Mouse (Mus musculus): Measurements from ENCODE around the gene Gm20517. TPM values are rescaled to one million over a fixed set of nuclear protein-coding genes. Genes with fewer than 3 reads are reported as not detected.

The Gm20517 gene
- polyA plus RNA-seq, 1 experiment = 11.9 TPM

GRCm38 (mm10) chr17:47568951-47569527 lies 42.4 kb upstream of the Gm20517 start:
- no peak overlapping the region for H3K9ac ChIP-seq (ENCODE audit: low read depth, poor library complexity, severe bottlenecking)
- H3K4me1 ChIP-seq (ENCODE audit: control insufficient read depth, insufficient read depth, low read length) = peaks cover 11% of the 10 kb centered on the region
- H3K9me3 ChIP-seq (replicated peaks; ENCODE audit: control insufficient read depth, insufficient read depth, low read length, poor library complexity, severe bottlenecking) = no peaks in the 10 kb centered on the region
- no peaks in the 10 kb centered on the region for H3K27me3 ChIP-seq (ENCODE audit: control insufficient read depth, insufficient read depth, low read length, poor library complexity, severe bottlenecking)
- peak overlapping the region; percentile 68 for H3K27ac ChIP-seq (ENCODE audit: insufficient read depth, low read length)
- no peak overlapping the region for H3K4me3 ChIP-seq (ENCODE audit: low read depth, low read length)
- H3K36me3 ChIP-seq (ENCODE audit: control insufficient read depth, insufficient read depth, low read length, poor library complexity, severe bottlenecking) = no peaks in the 10 kb centered on the region
- TF ChIP-seq CTCF (IDR thresholded peaks at IDR 0.05; ENCODE audit: low read depth, low read length) = no peak
- TF ChIP-seq EP300 (IDR thresholded peaks at IDR 0.05; ENCODE audit: insufficient read depth, low read depth, low read length) = peak; percentile 78; the same call in 1 of the 2 replicates
- no peak for TF ChIP-seq POLR2A (IDR thresholded peaks at IDR 0.05; ENCODE audit: insufficient read depth, low read length)

- Histone ChIP-seq H3K9ac (ENCODE audit: low read depth, poor library complexity, severe bottlenecking) (peak overlapping the region; percentile 41), H3K36me3 (ENCODE audit: control insufficient read depth, insufficient read depth, low read length, poor library complexity, severe bottlenecking) (no peaks in the 10 kb centered on the region), H3K27ac (ENCODE audit: insufficient read depth, low read length) (peak overlapping the region; percentile 97), H3K4me1 (ENCODE audit: control insufficient read depth, insufficient read depth, low read length) (peaks cover 17% of the 10 kb centered on the region), H3K9me3 (replicated peaks; ENCODE audit: control insufficient read depth, insufficient read depth, low read length, poor library complexity, severe bottlenecking) (no peaks in the 10 kb centered on the region), H3K4me3 (ENCODE audit: low read depth, low read length) (peak overlapping the region; percentile 62), H3K27me3 (ENCODE audit: control insufficient read depth, insufficient read depth, low read length, poor library complexity, severe bottlenecking) (no peaks in the 10 kb centered on the region)
- peak; percentile 99 for TF ChIP-seq EP300 (IDR thresholded peaks at IDR 0.05; ENCODE audit: insufficient read depth, low read depth, low read length)
- TF ChIP-seq POLR2A (IDR thresholded peaks at IDR 0.05; ENCODE audit: insufficient read depth, low read length) = peak; percentile 42
- TF ChIP-seq CTCF (IDR thresholded peaks at IDR 0.05; ENCODE audit: low read depth, low read length) = no peak
These were observed 39.8 kb upstream of the Gm20517 start for GRCm38 (mm10) chr17:47571621-47572020.

DNA sequence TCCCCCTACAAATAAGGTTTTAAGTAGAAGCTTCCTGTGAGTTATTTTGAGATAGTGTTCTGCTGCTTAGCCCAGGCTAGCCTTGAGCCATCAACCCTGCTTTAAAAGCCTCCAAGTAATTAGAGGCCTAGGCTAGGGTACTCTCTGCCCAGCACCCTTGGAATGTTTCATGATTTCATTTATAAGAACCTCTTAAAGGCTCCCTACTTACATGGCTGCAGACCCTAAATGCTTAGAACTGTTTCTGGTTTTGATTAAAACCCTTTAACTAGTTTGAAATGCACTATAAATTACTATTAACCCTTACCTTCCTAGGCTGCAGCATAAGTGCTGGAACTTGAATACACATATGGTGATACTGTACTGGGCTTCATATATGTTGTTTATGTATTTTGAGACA lies 39.0 kb upstream of the Gm20517 start:
- Histone ChIP-seq H3K4me3 (ENCODE audit: low read depth, low read length) (no peak overlapping the region; the same call in 1 of the 2 replicates), H3K9ac (ENCODE audit: low read depth, poor library complexity, severe bottlenecking) (peak overlapping the region; percentile 41), H3K4me1 (ENCODE audit: control insufficient read depth, insufficient read depth, low read length) (peaks cover 15% of the 10 kb centered on the region), H3K27ac (ENCODE audit: insufficient read depth, low read length) (peak overlapping the region; percentile 97), H3K27me3 (ENCODE audit: control insufficient read depth, insufficient read depth, low read length, poor library complexity, severe bottlenecking) (no peaks in the 10 kb centered on the region), H3K9me3 (replicated peaks; ENCODE audit: control insufficient read depth, insufficient read depth, low read length, poor library complexity, severe bottlenecking) (no peaks in the 10 kb centered on the region), H3K36me3 (ENCODE audit: control insufficient read depth, insufficient read depth, low read length, poor library complexity, severe bottlenecking) (no peaks in the 10 kb centered on the region)
- no peak for TF ChIP-seq CTCF (IDR thresholded peaks at IDR 0.05; ENCODE audit: low read depth, low read length)
- TF ChIP-seq POLR2A (IDR thresholded peaks at IDR 0.05; ENCODE audit: insufficient read depth, low read length) = no peak
- TF ChIP-seq EP300 (IDR thresholded peaks at IDR 0.05; ENCODE audit: insufficient read depth, low read depth, low read length) = no peak

GRCm38 (mm10) chr17:47574028-47574427 lies 37.4 kb upstream of the Gm20517 start:
- no peak for TF ChIP-seq CTCF (IDR thresholded peaks at IDR 0.05; ENCODE audit: low read depth, low read length)
- TF ChIP-seq EP300 (IDR thresholded peaks at IDR 0.05; ENCODE audit: insufficient read depth, low read depth, low read length) = no peak
- TF ChIP-seq POLR2A (IDR thresholded peaks at IDR 0.05; ENCODE audit: insufficient read depth, low read length) = no peak
- Histone ChIP-seq H3K36me3 (ENCODE audit: control insufficient read depth, insufficient read depth, low read length, poor library complexity, severe bottlenecking) (no peaks in the 10 kb centered on the region), H3K9me3 (replicated peaks; ENCODE audit: control insufficient read depth, insufficient read depth, low read length, poor library complexity, severe bottlenecking) (no peaks in the 10 kb centered on the region), H3K4me1 (ENCODE audit: control insufficient read depth, insufficient read depth, low read length) (peaks cover 12% of the 10 kb centered on the region), H3K9ac (ENCODE audit: low read depth, poor library complexity, severe bottlenecking) (no peak overlapping the region), H3K4me3 (ENCODE audit: low read depth, low read length) (no peak overlapping the region), H3K27ac (ENCODE audit: insufficient read depth, low read length) (peak overlapping the region; percentile 39), H3K27me3 (ENCODE audit: control insufficient read depth, insufficient read depth, low read length, poor library complexity, severe bottlenecking) (no peaks in the 10 kb centered on the region)

- Histone ChIP-seq H3K9ac (ENCODE audit: low read depth, poor library complexity, severe bottlenecking) (no peak overlapping the region), H3K4me1 (ENCODE audit: control insufficient read depth, insufficient read depth, low read length) (peaks cover 12% of the 10 kb centered on the region), H3K27me3 (ENCODE audit: control insufficient read depth, insufficient read depth, low read length, poor library complexity, severe bottlenecking) (no peaks in the 10 kb centered on the region), H3K36me3 (ENCODE audit: control insufficient read depth, insufficient read depth, low read length, poor library complexity, severe bottlenecking) (no peaks in the 10 kb centered on the region), H3K9me3 (replicated peaks; ENCODE audit: control insufficient read depth, insufficient read depth, low read length, poor library complexity, severe bottlenecking) (no peaks in the 10 kb centered on the region), H3K4me3 (ENCODE audit: low read depth, low read length) (no peak overlapping the region), H3K27ac (ENCODE audit: insufficient read depth, low read length) (peak overlapping the region; percentile 39; the same call in 1 of the 2 replicates)
- TF ChIP-seq POLR2A (IDR thresholded peaks at IDR 0.05; ENCODE audit: insufficient read depth, low read length) = no peak
- TF ChIP-seq EP300 (IDR thresholded peaks at IDR 0.05; ENCODE audit: insufficient read depth, low read depth, low read length) = 0 out of 2 replicates have a peak, but pooled peaks have one; percentile 38
- TF ChIP-seq CTCF (IDR thresholded peaks at IDR 0.05; ENCODE audit: low read depth, low read length) = no peak
These were observed 36.6 kb upstream of the Gm20517 start for GRCm38 (mm10) chr17:47574830-47575229.

GRCm38 (mm10) chr17:47578655-47579054 lies 32.7 kb upstream of the Gm20517 start:
- Histone ChIP-seq H3K9me3 (replicated peaks; ENCODE audit: control insufficient read depth, insufficient read depth, low read length, poor library complexity, severe bottlenecking) (no peaks in the 10 kb centered on the region), H3K36me3 (ENCODE audit: control insufficient read depth, insufficient read depth, low read length, poor library complexity, severe bottlenecking) (no peaks in the 10 kb centered on the region), H3K27ac (ENCODE audit: insufficient read depth, low read length) (no peak overlapping the region), H3K27me3 (ENCODE audit: control insufficient read depth, insufficient read depth, low read length, poor library complexity, severe bottlenecking) (no peaks in the 10 kb centered on the region), H3K4me1 (ENCODE audit: control insufficient read depth, insufficient read depth, low read length) (peaks cover 12% of the 10 kb centered on the region), H3K9ac (ENCODE audit: low read depth, poor library complexity, severe bottlenecking) (no peak overlapping the region), H3K4me3 (ENCODE audit: low read depth, low read length) (no peak overlapping the region)
- TF ChIP-seq POLR2A (IDR thresholded peaks at IDR 0.05; ENCODE audit: insufficient read depth, low read length) (no peak), CTCF (IDR thresholded peaks at IDR 0.05; ENCODE audit: low read depth, low read length) (no peak), EP300 (IDR thresholded peaks at IDR 0.05; ENCODE audit: insufficient read depth, low read depth, low read length) (no peak)
